Mouse (Mus musculus) lung, adult 2 months (tissue): ENCODE results near the gene E2f2. TPM values are rescaled to one million over a fixed set of nuclear protein-coding genes. Genes with fewer than 3 reads are reported as not detected.

ENCODE experiments used
- DNase-seq: peaks from one replicate; pipeline ENCODE4 v3.0.0; 2022
- H3K4me1 ChIP-seq: fragments of 200-500 bp; 2 replicates; pipeline ENCODE4 v1.6.1; 2011; ENCODE audit warnings: low read length; ENCODE audit not compliant: control insufficient read depth, insufficient read depth
- H3K4me3 ChIP-seq: fragments of 200-500 bp; replicated peaks from 2 replicates; pipeline ENCODE3; 2011; ENCODE audit warnings: low read depth, mild to moderate bottlenecking, control low read depth, low read length; ENCODE audit errors: extremely low read depth
- CTCF ChIP-seq: fragments of 200-500 bp; IDR thresholded peaks from 2 replicates; pipeline ENCODE4 v1.5.1; 2011; ENCODE audit warnings: mild to moderate bottlenecking, low read length, control low read depth; ENCODE audit not compliant: insufficient read depth
- POLR2A ChIP-seq: fragments of 200-500 bp; IDR thresholded peaks from 2 replicates; pipeline ENCODE4 v1.6.1; 2011; ENCODE audit warnings: low read depth, mild to moderate bottlenecking, control low read depth, low read length, borderline replicate concordance; ENCODE audit errors: extremely low read depth
- WGBS: fragments of 180-500 bp; shearing (Covaris S2); methylation state at CpG from one replicate; pipeline ENCODE4 v1.1.7; 2018; 5-methylcytosine and 5-hydroxymethylcytosine counted together
- polyA plus RNA-seq: library from polyadenylated mRNA; depleted of rRNA; stranded (reverse); fragments of >200 nt; gene quantifications from 2 replicates; pipeline ENCODE4 v1.2.3, GENCODE M21; 2012

E2f2 gene
- polyA plus RNA-seq, 1 experiment: 11.2 TPM

DNA sequence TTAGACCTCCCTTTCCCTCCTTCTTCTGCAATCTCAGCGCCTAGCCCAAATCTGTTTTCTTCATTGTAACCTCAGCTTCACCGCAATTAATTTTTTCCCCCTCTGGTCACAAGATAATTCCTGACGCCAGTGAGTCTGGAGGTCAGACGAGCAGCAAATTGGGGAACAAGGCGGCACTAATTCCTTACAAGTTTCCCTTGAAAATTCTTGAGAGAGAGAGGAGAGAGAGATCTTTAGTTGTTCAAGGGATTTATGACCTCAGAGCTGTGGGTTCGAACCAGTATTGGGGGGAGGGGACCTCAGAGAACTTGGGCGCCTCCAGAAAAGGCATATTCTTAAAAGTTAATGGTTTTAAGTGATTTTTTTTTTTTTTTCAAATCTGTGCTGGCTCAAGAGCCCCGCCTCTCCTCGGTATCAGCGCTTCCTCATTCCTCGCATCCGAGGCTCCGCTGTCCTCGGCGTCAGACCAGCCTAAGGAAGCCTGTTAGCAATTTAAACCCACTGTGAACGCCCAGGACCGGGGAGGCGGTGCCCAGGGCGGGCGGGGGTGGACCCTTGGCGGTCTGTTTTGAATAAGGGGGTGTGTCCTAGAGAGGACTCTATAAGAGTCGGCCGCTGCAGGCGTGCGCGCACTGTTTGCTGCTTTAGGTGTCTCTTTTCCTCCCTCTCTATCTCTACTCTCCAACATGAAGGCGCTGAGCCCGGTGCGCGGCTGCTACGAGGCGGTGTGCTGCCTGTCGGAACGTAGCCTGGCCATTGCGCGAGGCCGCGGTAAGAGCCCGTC lies 28.8 kb upstream of the E2f2 start, which contains the start of gene Id3:
Gene Id3, plus strand, starts transcription at position 305 of the 784 bp plus-strand sequence.
- H3K4me3 ChIP-seq: peak within 1 kb of the TSS; percentile 86
- peaks cover 36% of the 10 kb centered on the region for H3K4me1 ChIP-seq
- WGBS: under 1% methylated on average over 39 of the region's 39 CpGs

DNA sequence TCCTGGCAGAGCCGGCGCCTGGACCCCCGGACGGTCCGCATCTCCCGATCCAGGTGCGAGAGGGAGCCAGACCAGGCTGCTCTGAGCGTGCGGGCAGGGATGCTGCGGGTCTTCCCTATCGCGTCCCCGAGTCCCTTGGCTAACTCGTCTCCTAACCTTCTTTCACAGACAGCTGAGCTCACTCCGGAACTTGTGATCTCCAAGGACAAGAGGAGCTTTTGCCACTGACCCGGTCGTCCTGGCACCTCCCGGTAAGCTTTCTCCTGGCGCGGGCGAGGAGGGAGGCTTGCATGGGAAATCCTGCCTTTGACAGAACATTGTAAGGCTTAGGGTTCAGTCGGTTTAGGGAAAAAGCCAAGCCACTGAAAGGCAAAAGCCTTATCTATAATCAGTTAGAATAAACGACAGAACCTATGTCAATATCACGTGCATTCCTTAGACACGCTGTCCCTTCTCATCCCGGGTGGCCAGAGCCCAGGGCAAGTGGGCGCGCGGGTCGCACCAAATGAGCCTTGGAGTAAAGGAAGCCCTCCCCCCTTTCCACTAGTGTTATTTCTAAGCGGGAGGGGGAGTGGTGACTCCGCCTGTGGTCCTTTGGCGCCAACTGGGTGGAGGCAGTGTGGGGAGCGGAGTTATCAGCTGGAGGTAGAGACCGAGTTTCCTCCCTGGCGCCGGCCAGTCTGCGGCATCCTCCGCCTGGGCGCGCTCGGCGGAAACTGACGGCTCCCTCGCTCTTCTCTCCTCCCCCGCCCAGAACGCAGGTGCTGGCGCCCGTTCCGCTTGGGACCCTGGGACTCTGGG lies 27.9 kb upstream of the E2f2 start:
- no peak; the same call in none of the 2 replicates for TF ChIP-seq POLR2A
- no peak for TF ChIP-seq CTCF
- DNase-seq: peak; percentile 85
- Histone ChIP-seq H3K4me3 (peak overlapping the region; percentile 86), H3K4me1 (peaks cover 40% of the 10 kb centered on the region)
- under 1% methylated on average over 50 of the region's 50 CpGs for WGBS

More for the DNA sequence above, 28.8 kb upstream of the E2f2 start, which contains the start of gene Id3:
- TF ChIP-seq POLR2A (peak; percentile 99), CTCF (no peak)
- DNase-seq: peak; percentile 94

- peaks cover 36% of the 10 kb centered on the region for H3K4me1 ChIP-seq
- WGBS: 2% methylated on average over 11 of the region's 11 CpGs
- TF ChIP-seq CTCF (no peak), POLR2A (peak; percentile 41; the same call in 1 of the 2 replicates)
Observed at GRCm38 (mm10) chr4:136144927-136145292, 27.3 kb upstream of the E2f2 start.

GRCm38 (mm10) chr4:136145362-136145885 lies 26.8 kb upstream of the E2f2 start:
- TF ChIP-seq POLR2A (peak; percentile 40; the same call in 1 of the 2 replicates), CTCF (no peak)
- Histone ChIP-seq H3K4me1 (peaks cover 36% of the 10 kb centered on the region), H3K4me3 (peak overlapping the region; percentile 39)
- WGBS: 19% methylated on average over 11 of the region's 11 CpGs
- DNase-seq: no peak

More at GRCm38 (mm10) chr4:136144927-136145292, 27.3 kb upstream of the E2f2 start:
- H3K4me3 ChIP-seq: peak overlapping the region; percentile 86
- DNase-seq: no peak

- no peak for TF ChIP-seq CTCF
- peak; percentile 3; the same call in 1 of the 2 replicates for TF ChIP-seq POLR2A
- DNase-seq: no peak
- peaks cover 30% of the 10 kb centered on the region for H3K4me1 ChIP-seq
- H3K4me3 ChIP-seq: peak overlapping the region; percentile 31
- WGBS: 37% methylated on average over 7 of the region's 7 CpGs
Observed at GRCm38 (mm10) chr4:136145991-136146711, 26.0 kb upstream of the E2f2 start.

DNA sequence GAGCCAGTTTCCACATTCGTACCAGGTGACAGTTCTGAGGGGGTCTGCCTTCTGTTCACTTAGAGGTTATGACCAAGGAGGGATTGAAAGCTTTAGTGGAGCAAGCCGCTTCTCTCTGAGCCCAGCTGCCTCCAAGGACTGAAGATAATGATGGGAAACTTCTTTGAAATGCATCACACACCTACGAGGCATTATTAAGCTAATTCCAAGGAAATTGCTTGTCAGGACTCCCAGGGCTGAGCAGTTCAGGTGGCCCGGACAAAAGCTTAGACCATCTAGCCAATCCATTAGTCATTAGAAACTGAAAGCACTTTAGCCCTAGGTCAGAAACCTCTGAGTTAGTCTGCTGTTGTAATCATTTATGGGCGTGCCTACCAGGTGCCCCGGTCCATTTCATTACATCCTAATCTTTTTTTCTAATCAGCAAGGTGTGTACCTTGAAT lies 25.5 kb upstream of the E2f2 start:
- Histone ChIP-seq H3K4me3 (peak overlapping the region; percentile 31), H3K4me1 (peaks cover 26% of the 10 kb centered on the region)
- TF ChIP-seq POLR2A: peak; percentile 8; the same call in 1 of the 2 replicates
- no peak for TF ChIP-seq CTCF
- no peak for DNase-seq
- 26% methylated on average over 6 of the region's 6 CpGs for WGBS

- DNase-seq: peak; percentile 78
- TF ChIP-seq CTCF: no peak
- peak; percentile 78 for TF ChIP-seq POLR2A
- peak overlapping the region; percentile 42 for H3K4me3 ChIP-seq
- H3K4me1 ChIP-seq: peaks cover 20% of the 10 kb centered on the region
- 2% methylated on average over 43 of the region's 48 CpGs for WGBS
Observed at GRCm38 (mm10) chr4:136147436-136148135, 24.6 kb upstream of the E2f2 start.

DNA sequence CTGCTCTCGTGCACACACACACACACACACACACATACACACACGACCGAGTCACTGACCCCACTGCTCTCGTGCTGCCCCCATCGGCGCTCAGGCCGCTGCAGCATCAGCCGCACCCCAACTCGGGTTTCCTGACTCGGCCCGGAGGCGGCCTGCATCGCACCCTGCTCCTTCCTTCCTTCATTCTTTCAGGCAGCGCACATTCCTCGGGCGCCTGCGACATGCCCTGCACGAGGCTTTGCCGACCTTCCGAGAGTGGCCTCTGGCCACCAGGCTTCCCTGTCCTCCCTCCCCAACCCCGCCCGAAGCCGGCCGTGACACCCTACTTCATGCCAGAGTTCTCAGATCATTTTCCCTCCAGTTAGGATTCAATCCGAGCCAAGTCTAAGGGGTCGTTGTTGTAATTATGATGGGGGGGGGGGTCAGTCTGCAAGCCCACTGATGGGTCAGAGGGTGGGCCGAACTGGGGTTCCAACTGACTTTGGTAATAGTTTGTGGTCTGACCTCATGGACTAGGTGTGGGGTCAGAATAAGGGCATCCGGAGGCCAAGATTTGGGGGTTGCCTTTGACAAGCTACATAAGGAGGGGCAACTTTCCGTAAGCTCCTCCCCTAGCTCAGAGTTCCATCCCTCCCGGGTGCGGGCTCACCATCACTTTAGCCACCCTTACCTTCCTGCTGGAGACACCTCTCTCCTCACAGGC lies 23.7 kb upstream of the E2f2 start:
- TF ChIP-seq CTCF (no peak), POLR2A (no peak)
- Histone ChIP-seq H3K4me1 (peaks cover 16% of the 10 kb centered on the region), H3K4me3 (peak overlapping the region; percentile 48)
- DNase-seq: peak; percentile 54
- 9% methylated on average over 31 of the region's 31 CpGs for WGBS
